12 mouse cellular contexts compared by ENCODE assay signal in the genomic region with DNA sequence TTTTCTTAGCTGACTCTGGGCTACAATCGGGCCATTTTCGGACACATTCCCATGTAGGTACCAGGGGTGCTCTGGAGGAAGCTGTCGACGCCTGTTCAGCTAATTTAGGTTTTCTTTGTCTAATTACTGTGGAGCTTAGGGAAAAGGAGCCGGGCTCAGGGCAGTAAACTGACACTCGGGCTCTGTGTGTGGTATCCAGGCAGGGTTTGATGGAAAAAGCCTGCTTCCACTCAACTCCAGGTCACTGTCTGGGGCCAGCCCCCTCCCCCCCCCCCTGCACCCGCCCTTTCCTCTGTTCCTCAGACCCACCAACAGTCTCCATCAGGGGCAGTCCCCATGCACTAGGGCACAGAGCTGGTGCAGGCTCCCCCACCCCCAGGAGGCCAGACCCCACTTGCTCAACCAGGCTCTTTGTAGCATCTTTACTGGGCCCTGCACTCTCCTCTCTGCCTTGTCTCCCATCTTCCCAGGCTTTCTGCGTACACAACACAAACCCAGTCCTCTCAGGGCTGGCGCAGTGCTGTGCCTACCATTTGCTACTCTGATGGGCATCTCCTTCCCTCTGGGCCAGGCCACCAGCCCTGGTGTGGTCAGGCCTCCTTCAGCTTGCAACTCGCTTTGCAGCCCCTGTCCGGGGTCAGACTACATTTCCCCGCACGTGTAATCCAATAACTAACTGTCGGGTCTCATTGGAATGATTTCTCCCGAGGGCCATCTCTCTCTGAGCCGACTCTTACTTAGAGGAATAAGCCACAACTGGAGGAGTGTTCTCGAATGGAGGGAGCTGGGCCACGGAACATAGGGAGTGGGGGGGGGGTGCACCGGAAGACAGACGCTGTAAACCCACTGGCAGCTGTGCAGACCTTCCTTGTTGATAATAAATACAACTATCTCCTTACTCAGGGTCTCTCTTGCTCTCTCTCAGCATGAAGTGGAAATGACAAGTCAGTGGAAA. TPM values are rescaled to one million over a fixed set of nuclear protein-coding genes. Genes with fewer than 3 reads are reported as not detected.
DNase-seq lines count a peak whose midpoint lies in the region; ATAC-seq and TF ChIP-seq lines count a peak whose summit lies in the region.
"Had no signal": no experiment of that assay in that cellular context is flagged by ENCODE, and none has a peak within 500 bp of the region (broad histone marks: within the 10 kb centered on the region; RNA-seq: fewer than 3 reads in every experiment).

No protein-coding gene starts in this region.

- no peak; the same call in 1 of the 2 replicates for ATAC-seq in lung, embryonic 15.5 days (ENCODE audit: borderline replicate concordance, extremely low read depth, low FRiP score, low TSS enrichment)
- no peak for ATAC-seq in embryonic facial prominence, embryonic 15.5 days (ENCODE audit: insufficient number of reproducible peaks, low FRiP score, low TSS enrichment, low read depth)
- ATAC-seq in limb, embryonic 15.5 days (ENCODE audit: insufficient number of reproducible peaks, low FRiP score, low TSS enrichment, low read depth) = no peak
- no peak for ATAC-seq in stomach, embryonic 15.5 days (ENCODE audit: insufficient read depth, low FRiP score, low read depth)
- ATAC-seq: Patski had no signal

- H3K36me3 ChIP-seq in lung, embryonic 15.5 days = no peaks in the 10 kb centered on the region
- H3K36me3 ChIP-seq in embryonic facial prominence, embryonic 15.5 days = no peaks in the 10 kb centered on the region
- no peaks in the 10 kb centered on the region for H3K36me3 ChIP-seq in limb, embryonic 15.5 days
- H3K36me3 ChIP-seq in stomach, embryonic 15.5 days = no peaks in the 10 kb centered on the region
- H3K36me3 ChIP-seq: liver, embryonic 15.5 days had no signal

- DNase-seq in lung, adult 18-20 months = no peak
- DNase-seq in left cerebral cortex, adult 2 months (ENCODE audit: extremely low spot score in 1 of 2, low spot score in 2 of 2) = no peak
- DNase-seq in frontal cortex, postnatal 36 days (ENCODE audit: low spot score in 2 of 2) = no peak
- no peak for DNase-seq in layer of hippocampus, postnatal 14 days (ENCODE audit: low spot score in 2 of 2)
- DNase-seq: thymus, postnatal 14 days had no signal

- H3K9ac ChIP-seq in lung, embryonic 15.5 days = peak overlapping the region; percentile 73
- H3K9ac ChIP-seq in embryonic facial prominence, embryonic 15.5 days = no peak overlapping the region
- H3K9ac ChIP-seq in limb, embryonic 15.5 days = no peak overlapping the region
- no peak overlapping the region for H3K9ac ChIP-seq in stomach, embryonic 15.5 days
- H3K9ac ChIP-seq: liver, embryonic 15.5 days had no signal

- no peaks in the 10 kb centered on the region for H3K9me3 ChIP-seq in lung, embryonic 15.5 days
- no peaks in the 10 kb centered on the region for H3K9me3 ChIP-seq in embryonic facial prominence, embryonic 15.5 days (replicated peaks)
- no peaks in the 10 kb centered on the region for H3K9me3 ChIP-seq in limb, embryonic 15.5 days
- H3K9me3 ChIP-seq in stomach, embryonic 15.5 days = no peaks in the 10 kb centered on the region
- H3K9me3 ChIP-seq: liver, embryonic 15.5 days had no signal

- 6% methylated on average over 20 of the region's 20 CpGs for WGBS in lung, embryonic 15.5 days
- 3% methylated on average over 20 of the region's 20 CpGs for WGBS in embryonic facial prominence, embryonic 15.5 days
- 6% methylated on average over 20 of the region's 20 CpGs for WGBS in limb, embryonic 15.5 days
- 8% methylated on average over 19 of the region's 20 CpGs for WGBS in stomach, embryonic 15.5 days

- H3K27me3 ChIP-seq in lung, embryonic 15.5 days = peaks cover 98% of the 10 kb centered on the region
- peaks cover 99% of the 10 kb centered on the region for H3K27me3 ChIP-seq in embryonic facial prominence, embryonic 15.5 days
- H3K27me3 ChIP-seq in limb, embryonic 15.5 days = peaks cover 99% of the 10 kb centered on the region
- H3K27me3 ChIP-seq in stomach, embryonic 15.5 days (replicated peaks) = peaks cover 89% of the 10 kb centered on the region

- H3K4me3 ChIP-seq in lung, embryonic 15.5 days = peak overlapping the region; percentile 54
- peak overlapping the region; percentile 55; the same call in 1 of the 2 replicates for H3K4me3 ChIP-seq in embryonic facial prominence, embryonic 15.5 days (replicated peaks)
- peak overlapping the region; percentile 53 for H3K4me3 ChIP-seq in limb, embryonic 15.5 days
- peak overlapping the region; percentile 58 for H3K4me3 ChIP-seq in stomach, embryonic 15.5 days (replicated peaks)
- no peak overlapping the region; the same call in 1 of the 2 replicates for H3K4me3 ChIP-seq in left cerebral cortex, adult 2 months
- H3K4me3 ChIP-seq: liver, embryonic 15.5 days had no signal

- intact Hi-C loops in left cerebral cortex, adult 2 months (cut with DNase I) = no loop called here

- peak overlapping the region; percentile 93 for H3K27ac ChIP-seq in lung, embryonic 15.5 days
- no peak overlapping the region; the same call in 1 of the 2 replicates for H3K27ac ChIP-seq in embryonic facial prominence, embryonic 15.5 days (replicated peaks)
- no peak overlapping the region for H3K27ac ChIP-seq in limb, embryonic 15.5 days
- H3K27ac ChIP-seq in stomach, embryonic 15.5 days = peak overlapping the region; percentile 74
- H3K27ac ChIP-seq in left cerebral cortex, adult 2 months = no peak overlapping the region
- H3K27ac ChIP-seq: kidney, postnatal 0 days; liver, embryonic 15.5 days had no signal

- peaks cover 29% of the 10 kb centered on the region for H3K4me1 ChIP-seq in lung, embryonic 15.5 days
- H3K4me1 ChIP-seq in embryonic facial prominence, embryonic 15.5 days = peaks cover 45% of the 10 kb centered on the region
- peaks cover 43% of the 10 kb centered on the region for H3K4me1 ChIP-seq in limb, embryonic 15.5 days
- H3K4me1 ChIP-seq in stomach, embryonic 15.5 days = peaks cover 27% of the 10 kb centered on the region

- peak overlapping the region; percentile 77 for H3K4me2 ChIP-seq in lung, embryonic 15.5 days
- H3K4me2 ChIP-seq in embryonic facial prominence, embryonic 15.5 days (replicated peaks) = peak overlapping the region; percentile 94
- H3K4me2 ChIP-seq in limb, embryonic 15.5 days = no peak overlapping the region
- peak overlapping the region; percentile 84 for H3K4me2 ChIP-seq in stomach, embryonic 15.5 days

- TF ChIP-seq CTCF in left cerebral cortex, adult 2 months (IDR thresholded peaks at IDR 0.05) = no peak

RNA-seq across cellular contexts. Expression of a gene that starts 1.4 kb away (rescaled TPM):
- polyA plus RNA-seq in lung, embryonic 15.5 days (2015; fragmentation: Nextera tagmentation; extraction: Ambion mirVana) = 29.5 and 30.4 TPM in 2 replicates
- 4.8 and 5.8 TPM in 2 replicates for polyA plus RNA-seq in embryonic facial prominence, embryonic 15.5 days (2015; fragmentation: Nextera tagmentation; extraction: Ambion mirVana)
- 5.0 and 5.5 TPM in 2 replicates for polyA plus RNA-seq in limb, embryonic 15.5 days (2015; fragmentation: Nextera tagmentation; extraction: Ambion mirVana)
- 17.5 and 19.0 TPM in 2 replicates for polyA plus RNA-seq in stomach, embryonic 15.5 days (2015; fragmentation: Nextera tagmentation; extraction: Ambion mirVana)
- 1 to 10 TPM; 4.6 to 4.9 TPM for total RNA-seq in left cerebral cortex, adult 2 months (2021)
- total RNA-seq in layer of hippocampus, postnatal 14 days (2021) = 1 to 10 TPM; 7.0 to 7.5 TPM
- polyA plus RNA-seq: kidney, postnatal 0 days had no signal

Comparison
In these comparisons a context has a peak if more than half of its experiments do, and no peak if none do; other contexts are left out.
1. H3K27ac ChIP-seq: peak in lung, embryonic 15.5 days (single experiment) and stomach, embryonic 15.5 days (single experiment); none in embryonic facial prominence, embryonic 15.5 days (single experiment), limb, embryonic 15.5 days (single experiment) and left cerebral cortex, adult 2 months (single experiment).